Mouse (Mus musculus): ENCODE results near the gene Gm14412.
"Not testable (repeated sequence)": the region's sequence is repeated elsewhere in the genome, so short reads cannot be mapped to it uniquely, and the experiment has no call there.

- not testable (repeated sequence) for TF ChIP-seq EP300 (IDR thresholded peaks at IDR 0.05; ENCODE audit: insufficient read depth, low read depth, low read length); CTCF (IDR thresholded peaks at IDR 0.05; ENCODE audit: low read depth, low read length)
These were observed 57.2 kb downstream of the Gm14412 start, which contains the start of gene Gm14409 for GRCm38 (mm10) chr2:177266936-177267335.

All from ES-Bruce4 (cell line).